Mouse (Mus musculus) myocyte (in vitro differentiated cells): ENCODE results near the gene Ptprm. TPM values are rescaled to one million over a fixed set of nuclear protein-coding genes. Genes with fewer than 3 reads are reported as not detected.

Experiments used
- H3K27me3 ChIP-seq: one replicate; pipeline ENCODE4 v1.6.1; 2011; ENCODE audit not compliant: control insufficient read depth, insufficient read depth, insufficient read length
- H3K36me3 ChIP-seq: one replicate; pipeline ENCODE4 v1.6.1; 2011; ENCODE audit not compliant: control insufficient read depth, insufficient read depth
- H3K4me2 ChIP-seq: one replicate; pipeline ENCODE4 v1.6.1; 2011; ENCODE audit warnings: low read depth, control low read depth
- H3K4me3 ChIP-seq: one replicate; pipeline ENCODE4 v1.5.1; 2011; ENCODE audit warnings: mild to moderate bottlenecking, control low read depth, moderate library complexity
- H3K79me2 ChIP-seq: one replicate; pipeline ENCODE4 v1.6.1; 2011; ENCODE audit not compliant: control insufficient read depth, insufficient read depth
- H3ac ChIP-seq: one replicate; pipeline ENCODE4 v1.6.1; 2011; ENCODE audit not compliant: control insufficient read depth, insufficient read length
- CEBPB ChIP-seq: IDR thresholded peaks from 2 replicates; pipeline ENCODE4 v1.6.1; 2011; ENCODE audit warnings: mild to moderate bottlenecking, moderate library complexity; ENCODE audit not compliant: poor library complexity, insufficient read depth, severe bottlenecking
- E2F4 ChIP-seq: IDR thresholded peaks from one replicate; pipeline ENCODE4 v1.6.1; 2011; ENCODE audit warnings: mild to moderate bottlenecking, control low read depth, moderate library complexity; ENCODE audit not compliant: insufficient read depth
- MAX ChIP-seq: IDR thresholded peaks from one replicate; pipeline ENCODE4 v1.6.1; 2011; ENCODE audit warnings: low read depth, mild to moderate bottlenecking, control low read depth
- MYOD1 ChIP-seq, 3 experiments: IDR thresholded peaks; one replicate each; pipeline ENCODE4 v1.6.1; 2011; ENCODE audit warnings: control low read depth in 2 of 3, low read depth in 2 of 3, mild to moderate bottlenecking in 2 of 3, moderate library complexity in 1 of 3; ENCODE audit not compliant: insufficient read length in 2 of 3, control insufficient read depth in 1 of 3
- MYOG ChIP-seq, 3 experiments: IDR thresholded peaks; one replicate each; pipeline ENCODE4 v1.6.1; 2011; ENCODE audit warnings: control low read depth in 2 of 3, low read depth in 2 of 3, mild to moderate bottlenecking in 2 of 3; ENCODE audit not compliant: insufficient read length in 2 of 3, control insufficient read depth in 1 of 3, insufficient read depth in 1 of 3
- POLR2A ChIP-seq: IDR thresholded peaks from one replicate; pipeline ENCODE4 v1.6.1; 2011; ENCODE audit warnings: low read depth, mild to moderate bottlenecking, control low read depth, moderate library complexity; ENCODE audit not compliant: insufficient read length
- POLR2AphosphoS2 ChIP-seq: IDR thresholded peaks from one replicate; pipeline ENCODE4 v1.6.1; 2011; ENCODE audit warnings: low read depth, control low read depth; ENCODE audit not compliant: insufficient read length
- REST ChIP-seq: IDR thresholded peaks from one replicate; pipeline ENCODE4 v1.6.1; 2011; ENCODE audit warnings: mild to moderate bottlenecking, control low read depth, moderate library complexity; ENCODE audit not compliant: insufficient read depth, insufficient read length
- SRF ChIP-seq: IDR thresholded peaks from one replicate; pipeline ENCODE4 v1.6.1; 2011; ENCODE audit warnings: low read depth; ENCODE audit not compliant: control insufficient read depth, insufficient read length
- TCF12 ChIP-seq: IDR thresholded peaks from one replicate; pipeline ENCODE4 v1.6.1; 2011; ENCODE audit warnings: mild to moderate bottlenecking, control low read depth; ENCODE audit not compliant: poor library complexity, insufficient read depth, severe bottlenecking
- TCF3 ChIP-seq: IDR thresholded peaks from one replicate; pipeline ENCODE4 v1.6.1; 2011; ENCODE audit warnings: low read depth, control low read depth; ENCODE audit not compliant: insufficient read length
- USF1 ChIP-seq: IDR thresholded peaks from one replicate; pipeline ENCODE4 v1.6.1; 2011; ENCODE audit warnings: low read depth, mild to moderate bottlenecking, control low read depth, moderate library complexity
- polyA plus RNA-seq: library from polyadenylated mRNA; unstranded; fragments of >200 nt; fragmentation: generic; extraction: Trizol; gene quantifications from one replicate; pipeline ENCODE4 v1.2.1, GENCODE M21; 2012; ENCODE audit warnings: missing spikeins

Gene Ptprm
- polyA plus RNA-seq, 1 experiment: 6.5 TPM

- H3ac ChIP-seq: no peak overlapping the region
- H3K4me3 ChIP-seq: no peak overlapping the region
- H3K79me2 ChIP-seq: no peaks in the 10 kb centered on the region
- H3K27me3 ChIP-seq: no peaks in the 10 kb centered on the region
- no peaks in the 10 kb centered on the region for H3K36me3 ChIP-seq
- no peak overlapping the region for H3K4me2 ChIP-seq
- no peak for TF ChIP-seq TCF12
- no peak for TF ChIP-seq REST
Observed at GRCm38 (mm10) chr17:66697650-66698049, 656.6 kb downstream of the Ptprm start.

DNA sequence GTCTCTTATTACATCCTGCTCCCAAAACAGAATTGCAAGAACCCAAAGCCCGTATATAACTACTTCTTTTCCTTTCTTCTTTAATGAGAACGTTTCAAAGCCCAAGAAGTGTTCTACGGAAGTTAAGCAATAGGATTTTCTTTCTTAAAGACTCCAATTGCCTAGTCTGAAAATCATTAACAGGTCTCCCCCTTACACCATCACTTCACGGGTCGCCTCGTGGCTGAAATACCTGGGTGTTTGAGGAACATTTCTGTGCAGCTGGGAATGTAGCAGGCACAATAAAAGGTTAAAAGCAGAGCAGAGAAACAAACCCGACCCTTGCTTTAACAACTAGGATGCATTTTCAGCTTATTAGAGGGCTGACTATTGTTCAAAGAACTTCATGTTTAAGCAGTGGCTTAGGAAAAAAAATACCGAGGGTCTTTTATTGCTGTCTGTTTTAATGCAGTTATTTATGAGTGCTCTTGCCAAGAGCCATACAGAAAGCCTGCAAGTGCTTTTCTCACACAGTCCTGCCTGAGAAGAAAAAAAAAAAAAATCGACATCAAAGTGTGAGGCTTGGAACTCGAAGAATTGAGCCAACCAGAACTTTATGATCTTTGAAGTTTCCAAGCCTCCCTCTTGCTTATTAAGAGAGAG, 657.6 kb downstream of the Ptprm start:
- H3K79me2 ChIP-seq: no peaks in the 10 kb centered on the region
- H3K4me3 ChIP-seq: no peak overlapping the region
- no peak overlapping the region for H3K4me2 ChIP-seq
- no peak for TF ChIP-seq POLR2AphosphoS2
- no peak for TF ChIP-seq USF1
- TF ChIP-seq MYOD1 (IDR thresholded peaks at IDR 0.05; ENCODE audit: control insufficient read depth in 1 of 3, insufficient read length in 2 of 3, low read depth in 2 of 3): no peak
- no peak for TF ChIP-seq TCF3
- no peak for TF ChIP-seq REST
- no peak for TF ChIP-seq SRF
- no peak for TF ChIP-seq TCF12
- TF ChIP-seq MAX: no peak
- no peak for TF ChIP-seq CEBPB
- no peaks in the 10 kb centered on the region for H3K27me3 ChIP-seq
- H3ac ChIP-seq: no peak overlapping the region
- H3K36me3 ChIP-seq: no peaks in the 10 kb centered on the region

DNA sequence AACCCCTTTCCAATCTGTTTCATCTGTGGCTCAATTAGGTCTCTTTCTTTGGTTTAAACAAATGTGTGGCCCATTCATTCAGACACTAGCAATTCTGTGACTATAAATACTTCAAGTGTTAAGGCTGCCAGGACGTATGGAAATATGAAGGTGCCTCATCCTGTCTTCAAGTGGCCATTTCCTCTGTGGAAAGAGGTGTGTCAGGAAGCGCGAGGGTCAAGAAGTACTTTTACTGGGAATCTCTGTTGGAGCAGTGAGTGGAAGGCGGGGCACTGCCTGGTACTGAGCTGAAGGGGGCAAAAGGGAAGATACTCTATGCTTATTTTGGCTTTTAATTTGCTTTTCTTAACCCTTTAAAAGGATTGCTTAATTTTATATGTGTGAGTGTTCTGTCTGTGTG, 659.9 kb downstream of the Ptprm start:
- TF ChIP-seq MYOD1 (IDR thresholded peaks at IDR 0.05; ENCODE audit: control insufficient read depth in 1 of 3, insufficient read length in 2 of 3, low read depth in 2 of 3): no peak
- TF ChIP-seq REST: no peak
- TF ChIP-seq TCF3: no peak
- TF ChIP-seq SRF: no peak
- no peak for TF ChIP-seq E2F4
- Histone ChIP-seq H3K27me3 (no peaks in the 10 kb centered on the region), H3K36me3 (no peaks in the 10 kb centered on the region), H3K4me2 (no peak overlapping the region), H3ac (no peak overlapping the region), H3K4me3 (no peak overlapping the region), H3K79me2 (no peaks in the 10 kb centered on the region)

DNA sequence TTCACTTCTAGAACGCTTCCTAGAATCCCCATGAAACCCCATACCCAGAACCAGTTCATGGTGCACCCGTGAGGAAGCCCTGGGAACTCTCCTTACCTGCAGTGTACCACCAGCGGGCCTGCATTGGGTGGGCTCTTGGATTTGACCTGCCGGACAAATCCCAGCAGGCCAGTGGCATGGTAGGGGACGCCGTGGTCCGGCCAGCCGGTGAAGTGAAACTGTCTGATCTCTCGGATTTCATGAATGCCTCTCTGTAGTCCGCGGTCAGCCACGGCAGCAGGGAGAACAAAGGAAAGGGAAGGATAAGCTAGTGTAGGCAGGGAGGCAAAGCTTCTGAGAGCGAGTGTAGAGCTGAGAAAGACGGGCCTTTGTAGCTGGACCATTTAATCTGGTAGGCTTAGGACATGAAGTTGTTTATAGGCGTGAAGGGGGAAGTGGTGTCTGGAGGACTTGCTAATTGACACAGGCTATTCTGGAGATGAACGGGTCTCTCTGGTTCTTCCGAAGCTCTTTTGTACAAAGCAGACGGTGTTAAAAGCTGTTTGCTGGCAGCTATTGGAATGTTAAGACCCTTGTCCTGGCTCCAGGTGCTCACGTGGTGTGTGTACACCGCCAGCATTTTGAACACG, 660.5 kb downstream of the Ptprm start:
- Histone ChIP-seq H3K27me3 (no peaks in the 10 kb centered on the region), H3K79me2 (no peaks in the 10 kb centered on the region), H3K4me3 (no peak overlapping the region), H3ac (no peak overlapping the region), H3K36me3 (no peaks in the 10 kb centered on the region), H3K4me2 (no peak overlapping the region)
- no peak for TF ChIP-seq USF1
- TF ChIP-seq MYOG (IDR thresholded peaks at IDR 0.05; ENCODE audit: control insufficient read depth in 1 of 3, insufficient read depth in 1 of 3, insufficient read length in 2 of 3, low read depth in 2 of 3): no peak
- TF ChIP-seq REST: no peak
- TF ChIP-seq SRF: no peak
- TF ChIP-seq MAX: no peak
- TF ChIP-seq MYOD1 (IDR thresholded peaks at IDR 0.05; ENCODE audit: control insufficient read depth in 1 of 3, insufficient read length in 2 of 3, low read depth in 2 of 3): no peak
- TF ChIP-seq CEBPB: no peak
- TF ChIP-seq POLR2AphosphoS2: no peak
- TF ChIP-seq POLR2A: no peak
- no peak for TF ChIP-seq TCF12
- TF ChIP-seq E2F4: no peak
- no peak for TF ChIP-seq TCF3

- TF ChIP-seq MYOG (IDR thresholded peaks at IDR 0.05; ENCODE audit: control insufficient read depth in 1 of 3, insufficient read depth in 1 of 3, insufficient read length in 2 of 3, low read depth in 2 of 3) (no peak), E2F4 (no peak), SRF (no peak), TCF3 (no peak), TCF12 (no peak), REST (no peak), CEBPB (no peak), POLR2A (no peak), POLR2AphosphoS2 (no peak), MAX (no peak), USF1 (no peak), MYOD1 (IDR thresholded peaks at IDR 0.05; ENCODE audit: control insufficient read depth in 1 of 3, insufficient read length in 2 of 3, low read depth in 2 of 3) (no peak)
- Histone ChIP-seq H3K27me3 (no peaks in the 10 kb centered on the region), H3K36me3 (no peaks in the 10 kb centered on the region), H3ac (no peak overlapping the region), H3K79me2 (no peaks in the 10 kb centered on the region), H3K4me3 (no peak overlapping the region), H3K4me2 (no peak overlapping the region)
Observed at GRCm38 (mm10) chr17:66692941-66693675, 661.1 kb downstream of the Ptprm start.
